Mouse (Mus musculus) ES-E14 (cell line): Measurements from ENCODE around the gene Cep295. TPM values are rescaled to one million over a fixed set of nuclear protein-coding genes. Genes with fewer than 3 reads are reported as not detected.

ENCODE experiments used
- DNase-seq: peaks from one replicate; pipeline ENCODE4 v3.0.0-alpha.2; 2013; ENCODE audit warnings: low read depth, low spot score
- H3K27ac ChIP-seq: 2 replicates; pipeline ENCODE4 v1.5.1; 2012; ENCODE audit warnings: low read depth, mild to moderate bottlenecking, low read length, moderate library complexity, mixed read lengths; ENCODE audit not compliant: poor library complexity, insufficient read depth, severe bottlenecking
- H3K36me3 ChIP-seq: 2 replicates; pipeline ENCODE4 v1.6.1; 2012; ENCODE audit warnings: mild to moderate bottlenecking, low read length, moderate library complexity, mixed read lengths; ENCODE audit not compliant: control insufficient read depth, poor library complexity, insufficient read depth, severe bottlenecking
- H3K4me1 ChIP-seq, 2 experiments: fragments of 150-350 bp in 1 of 2; sonication (generic) in 1 of 2; 2 replicates each; pipeline ENCODE4 v1.6.1; 2012; ENCODE audit warnings: low read length in 2 of 2, mild to moderate bottlenecking in 1 of 2, mixed read lengths in 1 of 2; ENCODE audit not compliant: control insufficient read depth in 2 of 2, insufficient read depth in 2 of 2, poor library complexity in 1 of 2
- H3K4me3 ChIP-seq, 2 experiments: fragments of 150-350 bp in 1 of 2; sonication (generic) in 1 of 2; 2 replicates each; pipeline ENCODE4 v1.5.1; 2012; ENCODE audit warnings: low read length in 2 of 2, low read depth in 1 of 2, mild to moderate bottlenecking in 1 of 2, mixed read lengths in 1 of 2; ENCODE audit not compliant: insufficient read depth in 1 of 2, poor library complexity in 1 of 2, severe bottlenecking in 1 of 2
- H3K9ac ChIP-seq: 2 replicates; pipeline ENCODE4 v1.6.1; 2012; ENCODE audit warnings: low read depth, mild to moderate bottlenecking, low read length, mixed read lengths; ENCODE audit not compliant: poor library complexity, insufficient read depth, severe bottlenecking
- H3K9me3 ChIP-seq: fragments of 150-350 bp; sonication (generic); 2 replicates; pipeline ENCODE4 v1.6.1; 2012; ENCODE audit warnings: low read depth, mild to moderate bottlenecking, low read length; ENCODE audit not compliant: control insufficient read depth, insufficient read depth
- CHD2 ChIP-seq: IDR thresholded peaks from 2 replicates; pipeline ENCODE4 v1.6.1; 2014; ENCODE audit warnings: mild to moderate bottlenecking, low read depth, low read length, inconsistent platforms
- HCFC1 ChIP-seq: IDR thresholded peaks from 2 replicates; pipeline ENCODE4 v1.6.1; 2012; ENCODE audit warnings: low read length, inconsistent platforms, borderline replicate concordance; ENCODE audit not compliant: insufficient read depth
- MAFK ChIP-seq: IDR thresholded peaks from 2 replicates; pipeline ENCODE4 v1.6.1; 2014; ENCODE audit warnings: mild to moderate bottlenecking, low read depth, low read length, inconsistent platforms; ENCODE audit not compliant: insufficient read depth
- ZC3H11A ChIP-seq: IDR thresholded peaks from 2 replicates; pipeline ENCODE4 v1.6.1; 2012; ENCODE audit warnings: low read depth, mild to moderate bottlenecking, inconsistent platforms, low read length, borderline replicate concordance
- ZNF384 ChIP-seq: IDR thresholded peaks from 2 replicates; pipeline ENCODE4 v1.6.1; 2012; ENCODE audit warnings: low read depth, low read length, inconsistent platforms
- in situ Hi-C, 2 experiments: fragments of 600-800 bp; cut with MboI; formaldehyde crosslinking; loops; one replicate each; pipeline ENCODE4 v1.15.1; 2025; ENCODE audit warnings: low sequenced_read_pairs in 2 of 2, inconsistent platforms in 1 of 2; ENCODE audit not compliant: unreplicated experiment in 2 of 2
- total RNA-seq: library from RNA; depleted of rRNA; stranded (reverse); fragments of 300-350 nt; gene quantifications from 2 replicates; pipeline ENCODE4 v1.2.3, GENCODE M21; 2012

The Cep295 gene
- total RNA-seq, 1 experiment: 64.3 TPM

DNA sequence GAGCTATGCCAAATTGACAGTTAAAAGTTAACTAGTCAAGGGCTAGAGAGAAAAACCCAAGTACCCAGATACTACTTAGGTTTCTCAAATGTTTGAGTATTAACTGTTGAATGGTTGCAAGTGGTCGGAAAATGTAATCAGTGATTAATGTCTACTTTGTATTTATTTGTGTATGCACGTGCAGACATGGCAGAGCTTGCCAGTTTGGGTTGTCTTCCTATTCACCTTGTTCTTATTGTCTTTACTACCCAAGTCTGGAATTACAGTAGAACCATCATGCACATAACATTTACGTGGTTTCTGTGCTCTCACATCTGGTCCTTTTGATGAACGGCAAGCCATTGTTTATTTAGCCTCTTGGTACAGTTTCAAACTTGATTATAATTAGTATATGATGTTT lies 48.2 kb downstream of the Cep295 start:
- Histone ChIP-seq H3K9ac (peak overlapping the region; percentile 0; the same call in 1 of the 2 replicates), H3K27ac (no peak overlapping the region), H3K4me1 (no peaks in the 10 kb centered on the region; a peak in 1 of 4 replicates), H3K9me3 (no peaks in the 10 kb centered on the region), H3K36me3 (peaks cover 69% of the 10 kb centered on the region), H3K4me3 (peak overlapping the region in 1 of 2 experiments; percentile 24; a peak in 2 of 4 replicates)
- in situ Hi-C loops: no loop called here
- no peak for DNase-seq
- TF ChIP-seq CHD2 (no peak), HCFC1 (no peak), ZNF384 (no peak), ZC3H11A (no peak), MAFK (no peak)

DNA sequence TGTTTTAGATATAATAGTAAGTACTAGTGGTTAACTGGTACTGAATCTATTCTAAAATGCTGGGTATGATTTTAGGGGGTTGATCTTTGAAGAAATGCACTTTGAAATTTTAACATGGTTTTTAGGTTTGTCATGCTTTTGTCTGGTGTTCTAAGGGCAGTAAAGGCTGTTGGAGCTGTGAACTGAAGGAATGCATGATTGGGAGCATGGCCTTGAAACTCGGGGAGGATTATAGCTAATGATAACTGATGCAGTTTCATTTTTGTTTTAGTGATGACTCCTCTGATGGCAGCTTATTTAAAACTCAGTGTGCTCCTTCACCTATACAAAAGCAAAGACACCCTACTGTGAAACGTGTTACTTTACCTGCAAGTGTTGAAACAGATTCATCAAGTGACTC lies 49.3 kb downstream of the Cep295 start:
- DNase-seq: no peak
- in situ Hi-C loops: no loop called here
- H3K9me3 ChIP-seq: no peaks in the 10 kb centered on the region
- H3K4me1 ChIP-seq: no peaks in the 10 kb centered on the region; a peak in 1 of 4 replicates
- peaks cover 58% of the 10 kb centered on the region for H3K36me3 ChIP-seq
- TF ChIP-seq HCFC1: no peak
- TF ChIP-seq ZC3H11A: no peak
- no peak for TF ChIP-seq MAFK
- H3K4me3 ChIP-seq: peak overlapping the region; percentile 58 to 76
- no peak overlapping the region for H3K27ac ChIP-seq
- H3K9ac ChIP-seq: peak overlapping the region; percentile 48; the same call in 1 of the 2 replicates

DNA sequence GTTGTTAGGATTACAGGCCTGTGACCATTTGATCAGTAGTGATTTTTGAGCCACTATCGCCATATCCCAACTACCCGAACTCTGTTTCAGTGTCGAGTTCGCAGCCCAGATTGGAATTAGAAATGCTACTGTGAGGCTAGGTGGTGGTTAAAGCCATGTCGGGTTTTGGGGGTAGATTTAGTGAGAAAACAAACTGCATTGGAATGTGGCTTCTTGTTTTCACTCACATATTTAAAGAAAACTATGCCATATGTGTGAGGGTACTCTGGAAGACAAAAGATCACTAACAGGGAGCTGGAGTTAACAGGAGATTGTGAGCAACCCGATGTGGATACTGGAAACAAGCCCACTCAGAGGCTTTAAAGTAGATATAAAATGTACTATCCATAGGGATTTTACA lies 50.3 kb downstream of the Cep295 start:
- H3K4me1 ChIP-seq: no peaks in the 10 kb centered on the region; a peak in 1 of 4 replicates
- DNase-seq: no peak
- peaks cover 52% of the 10 kb centered on the region for H3K36me3 ChIP-seq
- in situ Hi-C loops: no loop called here
- H3K9me3 ChIP-seq: no peaks in the 10 kb centered on the region
- TF ChIP-seq CHD2: no peak
- TF ChIP-seq ZNF384: no peak
- no peak for TF ChIP-seq HCFC1
- no peak for TF ChIP-seq MAFK
- TF ChIP-seq ZC3H11A: no peak
- peak overlapping the region; percentile 96; the same call in 1 of the 2 replicates for H3K27ac ChIP-seq
- peak overlapping the region; percentile 100 for H3K9ac ChIP-seq
- peak overlapping the region; percentile 76 to 98 for H3K4me3 ChIP-seq

DNA sequence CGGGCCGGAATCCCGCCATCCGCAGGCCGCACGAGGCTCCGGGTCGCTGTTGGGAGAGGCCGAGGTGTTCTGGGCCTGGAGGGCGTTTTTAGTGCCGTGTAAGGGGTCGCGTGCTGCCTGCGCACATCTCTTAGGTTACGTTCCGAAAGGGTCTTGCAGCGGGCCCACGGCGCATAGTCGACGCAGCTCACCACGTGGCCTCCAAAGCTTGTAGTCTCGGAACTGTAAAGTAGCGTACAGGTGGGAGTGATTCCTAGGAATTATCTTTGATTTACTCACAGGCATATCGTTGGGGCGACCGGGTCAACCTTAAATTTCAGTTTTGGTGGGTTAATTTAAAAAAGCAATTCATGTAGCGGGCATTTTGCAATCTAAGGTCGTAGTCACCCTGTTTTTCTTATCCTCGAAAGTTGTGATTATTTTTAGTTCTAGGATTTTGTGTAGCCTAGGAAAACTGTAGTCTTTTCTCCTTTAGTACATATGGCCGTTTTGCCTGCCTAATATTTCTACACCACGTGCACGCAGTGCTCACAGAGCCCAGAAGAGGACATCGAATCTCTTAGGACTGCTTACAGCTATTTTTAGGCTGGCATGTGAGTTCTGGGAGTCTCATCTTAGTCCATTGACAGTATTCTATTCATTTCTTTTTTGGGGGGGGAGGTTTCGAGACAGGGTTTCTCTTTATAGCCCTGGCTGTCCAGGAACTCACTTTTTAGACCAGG lies 51.0 kb downstream of the Cep295 start, which contains the start of gene 4931406C07Rik:
Gene 4931406C07Rik (minus strand): TSS at position 51 of the 722 bp plus-strand sequence.
- Histone ChIP-seq H3K9me3 (no peaks in the 10 kb centered on the region), H3K9ac (peak within 1 kb of the TSS; percentile 100), H3K27ac (peak within 1 kb of the TSS; percentile 96), H3K4me3 (peak within 1 kb of the TSS; percentile 76 to 98), H3K4me1 (no peaks in the 10 kb centered on the region; a peak in 1 of 4 replicates), H3K36me3 (peaks cover 45% of the 10 kb centered on the region)
- DNase-seq: no peak
- in situ Hi-C loops: no loop called here
- no peak for TF ChIP-seq HCFC1
- TF ChIP-seq MAFK: no peak
- no peak for TF ChIP-seq CHD2
- TF ChIP-seq ZC3H11A: no peak
- TF ChIP-seq ZNF384: no peak
